Mouse (Mus musculus): ENCODE measurements around the gene Lrfn2.

GRCm38 (mm10) chr17:49030841-49031240, 98.7 kb downstream of the Lrfn2 start:
- TF ChIP-seq GABPA (IDR thresholded peaks at IDR 0.05; ENCODE audit: insufficient replicate concordance, low read depth, low read length) (no peak), POLR2A (IDR thresholded peaks at IDR 0.05; ENCODE audit: low read depth, low read length) (no peak), CTCF (conservative IDR thresholded peaks at IDR 0.05 in 1 of 2, IDR thresholded peaks at IDR 0.05 in 1 of 2; ENCODE audit: low read depth in 2 of 2, low read length in 2 of 2) (no peak), BHLHE40 (IDR thresholded peaks at IDR 0.05; ENCODE audit: low read depth, low read length) (no peak), JUND (conservative IDR thresholded peaks at IDR 0.05; ENCODE audit: low read depth, low read length) (no peak), CHD2 (IDR thresholded peaks at IDR 0.05; ENCODE audit: low read length) (no peak), TCF12 (IDR thresholded peaks at IDR 0.05; ENCODE audit: low read depth, low read length) (no peak), MYC (IDR thresholded peaks at IDR 0.05; ENCODE audit: low read depth, low read length) (no peak), CHD1 (IDR thresholded peaks at IDR 0.05; ENCODE audit: low read depth, low read length) (no peak), USF1 (IDR thresholded peaks at IDR 0.05; ENCODE audit: low read depth, low read length) (no peak), MAZ (IDR thresholded peaks at IDR 0.05; ENCODE audit: low read depth, low read length) (no peak)
